Mouse (Mus musculus) embryonic fibroblast, embryonic 13.5 days (primary cell): Measurements from ENCODE around the gene Ppard. TPM values are rescaled to one million over a fixed set of nuclear protein-coding genes. Genes with fewer than 3 reads are reported as not detected.

Experiments used
- H3K27ac ChIP-seq: 2 replicates; pipeline ENCODE4 v1.5.1; 2012; ENCODE audit warnings: low read length, control low read depth, inconsistent platforms; ENCODE audit not compliant: insufficient read depth
- H3K4me1 ChIP-seq: 2 replicates; pipeline ENCODE4 v1.6.1; 2011; ENCODE audit warnings: low read length; ENCODE audit not compliant: control insufficient read depth, insufficient read depth
- H3K4me3 ChIP-seq: 2 replicates; pipeline ENCODE4 v1.5.1; 2011; ENCODE audit warnings: mild to moderate bottlenecking, control low read depth, low read length; ENCODE audit not compliant: insufficient read depth
- CTCF ChIP-seq: IDR thresholded peaks from 2 replicates; pipeline ENCODE4 v1.5.1; 2011; ENCODE audit warnings: mild to moderate bottlenecking, control low read depth, low read length, moderate library complexity, borderline replicate concordance; ENCODE audit not compliant: insufficient read depth
- POLR2A ChIP-seq: IDR thresholded peaks from 2 replicates; pipeline ENCODE4 v1.6.1; 2011; ENCODE audit warnings: low read depth, mild to moderate bottlenecking, control low read depth, low read length, moderate library complexity
- polyA plus RNA-seq: library from polyadenylated mRNA; stranded (reverse); fragments of >200 nt; gene quantifications from 2 replicates; pipeline ENCODE4 v1.2.4, GENCODE M21; 2011; ENCODE audit warnings: low read depth; ENCODE audit not compliant: missing spikeins, insufficient read length

The Ppard gene
- polyA plus RNA-seq, 1 experiment: 31.6 TPM

DNA sequence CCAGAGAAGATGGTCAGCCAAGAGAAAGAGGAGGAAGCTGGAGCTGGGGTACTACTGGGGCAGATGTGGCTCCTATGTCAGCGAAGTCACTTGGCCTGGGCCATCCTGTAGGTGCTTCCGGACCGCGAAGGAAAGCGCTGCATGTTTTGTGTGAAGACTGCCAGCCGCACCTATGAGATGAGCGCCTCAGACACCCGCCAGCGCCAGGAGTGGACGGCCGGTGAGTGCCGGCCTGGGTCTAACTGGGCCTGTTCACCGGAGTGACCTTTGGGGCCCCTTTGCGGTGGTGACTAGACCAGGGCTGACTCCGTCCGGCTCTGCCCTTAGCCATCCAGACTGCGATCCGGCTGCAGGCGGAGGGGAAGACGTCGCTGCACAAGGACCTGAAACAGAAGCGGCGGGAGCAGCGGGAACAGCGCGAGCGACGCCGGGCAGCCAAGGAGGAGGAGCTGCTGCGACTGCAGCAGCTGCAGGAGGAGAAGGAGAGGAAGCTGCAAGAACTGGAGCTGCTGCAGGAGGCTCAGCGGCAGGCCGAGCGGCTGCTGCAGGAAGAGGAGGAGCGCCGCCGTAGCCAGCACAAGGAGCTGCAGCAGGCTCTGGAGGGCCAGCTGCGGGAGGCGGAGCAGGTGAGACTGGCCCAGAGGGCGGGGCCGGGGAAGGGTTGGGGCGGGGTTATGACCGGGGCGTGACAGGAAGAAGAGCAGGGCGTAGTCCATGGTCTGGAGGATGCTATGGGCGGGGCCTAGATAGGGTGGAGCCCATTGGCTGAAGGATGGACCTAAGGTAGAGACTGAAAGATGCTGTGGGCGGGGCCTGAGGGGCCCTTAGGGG is 8.7 kb upstream of the Ppard start:
- H3K27ac ChIP-seq: peak overlapping the region; percentile 8; the same call in 1 of the 2 replicates

GRCm38 (mm10) chr17:28224615-28225014 is 7.9 kb upstream of the Ppard start:
- H3K4me3 ChIP-seq: no peak overlapping the region
- H3K27ac ChIP-seq: no peak overlapping the region
- peaks cover 4% of the 10 kb centered on the region; the same call in 1 of the 2 replicates for H3K4me1 ChIP-seq
- TF ChIP-seq CTCF (no peak), POLR2A (no peak)

More for the DNA sequence above, 8.7 kb upstream of the Ppard start:
- peaks cover 4% of the 10 kb centered on the region; the same call in 1 of the 2 replicates for H3K4me1 ChIP-seq
- H3K4me3 ChIP-seq: peak overlapping the region; percentile 35
- peak; percentile 71 for TF ChIP-seq POLR2A
- TF ChIP-seq CTCF: no peak

DNA sequence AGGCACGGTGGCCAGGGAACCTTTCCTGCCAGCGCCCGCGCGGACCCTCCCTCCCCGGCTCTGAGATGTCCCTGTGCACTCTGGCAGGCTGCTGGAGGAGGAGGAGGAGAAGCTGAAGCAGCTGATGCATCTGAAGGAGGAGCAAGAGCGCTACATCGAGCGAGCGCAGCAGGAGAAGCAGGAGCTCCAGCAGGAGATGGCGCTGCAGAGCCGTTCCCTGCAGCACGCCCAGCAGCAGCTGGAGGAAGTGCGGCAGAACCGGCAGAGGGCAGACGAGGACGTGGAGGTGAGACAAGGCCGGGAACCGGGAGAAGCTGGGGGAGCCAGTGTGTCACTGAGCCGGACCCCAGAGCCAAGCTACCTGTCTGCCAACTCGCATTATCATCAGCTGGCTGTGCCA is 6.5 kb upstream of the Ppard start:
- Histone ChIP-seq H3K27ac (no peak overlapping the region), H3K4me1 (peaks cover 4% of the 10 kb centered on the region; the same call in 1 of the 2 replicates), H3K4me3 (no peak overlapping the region)
- TF ChIP-seq POLR2A (no peak), CTCF (peak; percentile 100)

- TF ChIP-seq CTCF (no peak), POLR2A (no peak)
- Histone ChIP-seq H3K4me3 (no peak overlapping the region), H3K4me1 (peaks cover 5% of the 10 kb centered on the region; the same call in 1 of the 2 replicates), H3K27ac (no peak overlapping the region)
Measured at GRCm38 (mm10) chr17:28230486-28230885, 2.0 kb upstream of the Ppard start.

DNA sequence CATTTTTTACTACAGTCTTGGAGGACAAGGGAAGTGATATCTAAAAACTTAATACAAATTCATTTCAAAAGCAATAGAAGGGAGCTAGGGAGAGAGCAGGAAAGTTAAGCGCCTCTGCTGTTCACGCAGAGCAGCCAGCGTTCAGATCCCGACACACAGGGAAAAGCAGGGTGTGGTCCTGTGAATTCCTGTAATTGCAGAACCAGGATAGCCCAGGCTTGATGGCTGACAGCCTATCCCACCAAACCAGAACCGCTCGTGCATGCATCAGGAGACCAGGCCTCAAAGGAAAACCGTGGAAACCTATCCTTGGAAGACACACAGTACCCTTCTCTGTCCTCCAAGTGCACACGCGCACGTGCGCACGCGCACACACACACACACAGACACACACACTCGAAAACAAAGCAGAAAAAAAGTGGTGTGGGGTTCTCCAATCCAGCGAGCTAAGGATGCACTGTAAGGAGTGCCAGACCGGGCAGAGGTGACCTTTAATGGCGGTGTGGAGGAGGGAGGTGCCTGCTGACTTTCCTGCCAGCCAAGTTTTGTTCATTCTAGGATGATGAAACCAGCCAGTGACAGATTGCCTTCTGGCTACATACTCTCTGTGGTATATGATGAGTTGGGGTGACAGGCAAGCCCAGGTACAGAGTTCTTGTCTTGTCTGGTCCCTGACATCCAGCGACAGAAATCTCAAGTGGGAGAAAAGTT is 1.3 kb upstream of the Ppard start:
- H3K27ac ChIP-seq: no peak overlapping the region
- TF ChIP-seq POLR2A: no peak
- no peak for TF ChIP-seq CTCF
- H3K4me1 ChIP-seq: peaks cover 5% of the 10 kb centered on the region; the same call in 1 of the 2 replicates
- H3K4me3 ChIP-seq: no peak overlapping the region

- Histone ChIP-seq H3K27ac (peak overlapping the region; percentile 35; the same call in 1 of the 2 replicates), H3K4me3 (peak overlapping the region; percentile 98), H3K4me1 (peaks cover 5% of the 10 kb centered on the region; the same call in 1 of the 2 replicates)
- no peak for TF ChIP-seq POLR2A
- no peak for TF ChIP-seq CTCF
Measured at GRCm38 (mm10) chr17:28233091-28233731, 711 bp downstream of the Ppard start.

GRCm38 (mm10) chr17:28234641-28235040 is 2.1 kb downstream of the Ppard start:
- peak overlapping the region; percentile 17; the same call in 1 of the 2 replicates for H3K4me3 ChIP-seq
- H3K27ac ChIP-seq: no peak overlapping the region
- H3K4me1 ChIP-seq: peaks cover 5% of the 10 kb centered on the region; the same call in 1 of the 2 replicates
- no peak for TF ChIP-seq POLR2A
- no peak for TF ChIP-seq CTCF

DNA sequence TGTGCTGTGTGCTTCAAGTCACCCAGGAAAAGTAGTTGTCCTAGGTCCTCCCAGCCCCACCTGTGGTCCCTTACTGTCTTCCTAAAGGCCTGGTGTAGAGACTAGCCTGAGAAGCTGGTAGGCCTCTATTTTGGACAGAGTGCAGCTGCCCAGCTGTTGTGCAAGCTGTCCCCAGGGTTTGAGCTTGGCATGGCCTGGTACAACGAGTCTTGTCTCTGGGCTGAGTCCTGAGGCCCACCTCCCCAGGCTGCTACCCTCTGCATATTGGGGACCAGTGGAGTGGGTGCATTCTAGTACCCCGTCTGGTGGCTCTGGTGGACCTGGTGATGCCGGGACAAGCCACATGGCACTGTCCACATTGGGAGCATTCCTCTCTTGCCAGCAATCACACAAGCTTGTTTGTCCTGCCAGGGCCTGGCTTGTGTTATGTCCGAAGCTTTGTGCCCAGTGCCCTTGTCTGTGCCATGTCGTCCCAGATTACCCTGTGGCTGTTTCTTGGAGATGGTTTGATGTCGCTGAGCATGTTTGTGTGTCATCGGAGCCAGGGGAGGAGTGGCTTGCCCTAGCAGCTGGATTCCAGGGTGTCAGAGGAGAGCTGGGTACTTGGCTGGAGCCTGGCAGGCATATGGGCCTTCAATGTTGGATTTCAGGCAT is 3.6 kb downstream of the Ppard start:
- TF ChIP-seq POLR2A (no peak), CTCF (no peak)
- no peak overlapping the region for H3K4me3 ChIP-seq
- H3K27ac ChIP-seq: no peak overlapping the region
- H3K4me1 ChIP-seq: peaks cover 5% of the 10 kb centered on the region; the same call in 1 of the 2 replicates

DNA sequence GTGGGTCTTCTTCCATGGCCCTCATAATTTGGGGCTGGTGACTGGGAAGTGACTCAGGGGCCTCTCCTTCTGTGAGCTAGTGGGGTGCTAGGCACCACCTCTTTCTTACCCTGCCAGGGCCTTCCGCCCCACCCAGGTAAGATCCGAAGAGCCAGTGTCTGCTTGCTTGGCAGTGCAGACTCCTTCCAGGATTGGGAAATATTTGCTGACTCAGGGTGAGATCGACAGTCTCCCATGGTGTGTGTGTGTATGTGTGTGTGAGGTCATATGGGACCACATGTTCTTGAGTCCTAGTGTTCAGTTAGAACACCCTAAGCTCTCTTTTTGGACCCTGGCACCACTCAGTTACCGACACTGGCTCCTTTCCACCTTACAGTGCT is 4.1 kb downstream of the Ppard start:
- no peak overlapping the region for H3K27ac ChIP-seq

More for the DNA sequence above, 4.1 kb downstream of the Ppard start:
- Histone ChIP-seq H3K4me1 (peaks cover 5% of the 10 kb centered on the region; the same call in 1 of the 2 replicates), H3K4me3 (no peak overlapping the region)
- no peak for TF ChIP-seq CTCF
